Mouse (Mus musculus): ENCODE measurements around the gene Rps6ka1. TPM values are rescaled to one million over a fixed set of nuclear protein-coding genes. Genes with fewer than 3 reads are reported as not detected.

Rps6ka1 gene
- polyA plus RNA-seq, 1 experiment from 2014 or later: 30.0 TPM

DNA sequence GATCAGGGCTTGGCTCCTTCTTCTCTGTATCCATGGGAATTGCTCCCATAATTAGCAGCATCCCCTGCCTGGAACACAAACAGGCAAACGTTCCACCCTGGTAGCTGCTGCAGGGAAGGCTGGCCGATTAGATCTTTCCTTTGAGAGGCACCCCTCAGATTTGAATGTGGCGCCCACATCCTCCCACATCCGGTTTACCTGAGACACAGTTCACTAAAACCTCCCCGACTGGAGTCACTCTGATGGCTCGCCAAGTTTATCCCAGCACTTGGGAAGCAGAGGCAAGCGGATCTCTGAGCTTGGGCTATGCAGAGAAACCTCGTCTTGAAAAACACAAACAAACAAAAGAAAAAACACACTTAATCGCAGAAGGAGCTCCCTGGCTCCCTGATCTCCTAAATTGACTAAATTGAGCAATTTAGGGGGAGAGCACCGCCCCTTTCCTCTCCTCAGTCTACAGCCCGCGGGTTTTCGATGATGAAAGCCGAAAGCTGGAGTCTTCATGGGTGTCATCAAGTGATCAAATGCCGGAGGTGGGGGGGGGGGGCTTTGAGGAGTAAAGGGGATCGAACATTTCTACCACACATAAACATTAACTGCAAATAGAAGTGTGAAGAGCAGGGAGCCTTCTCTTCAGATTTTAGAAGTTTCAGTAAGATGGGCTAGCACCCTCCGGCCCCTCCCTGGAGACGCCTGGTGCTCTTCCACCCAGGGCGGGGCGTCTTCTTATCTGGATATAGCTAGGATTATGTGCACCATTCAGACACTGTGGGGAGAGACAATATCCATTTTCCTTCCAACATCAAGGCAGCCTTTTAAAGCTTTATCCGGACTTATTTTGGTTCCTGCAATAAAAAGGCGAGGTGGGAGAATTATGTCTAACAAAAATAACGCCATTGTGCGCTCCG, 59.5 kb downstream of the Rps6ka1 start:
- ATAC-seq (ENCODE audit: insufficient read depth, low FRiP score, low TSS enrichment) (no peak), DNase-seq (ENCODE audit: low spot score) (no peak)
- Histone ChIP-seq H3K27me3 (ENCODE audit: control insufficient read depth, insufficient read depth, low read length) (no peaks in the 10 kb centered on the region), H3K9me3 (ENCODE audit: control insufficient read depth, low read length) (no peaks in the 10 kb centered on the region), H3K36me3 (ENCODE audit: control insufficient read depth, insufficient read depth, low read length) (no peaks in the 10 kb centered on the region), H3K4me3 (ENCODE audit: low read depth, low read length) (no peak overlapping the region), H3K4me1 (ENCODE audit: control insufficient read depth, insufficient read depth, low read length) (no peaks in the 10 kb centered on the region), H3K27ac (ENCODE audit: low read depth, low read length) (no peak overlapping the region), H3K4me2 (ENCODE audit: low read depth) (peak overlapping the region; percentile 3; the same call in 1 of the 2 replicates), H3K9ac (ENCODE audit: low read length) (no peak overlapping the region)
- WGBS: 14% methylated on average over 25 of the region's 25 CpGs

DNA sequence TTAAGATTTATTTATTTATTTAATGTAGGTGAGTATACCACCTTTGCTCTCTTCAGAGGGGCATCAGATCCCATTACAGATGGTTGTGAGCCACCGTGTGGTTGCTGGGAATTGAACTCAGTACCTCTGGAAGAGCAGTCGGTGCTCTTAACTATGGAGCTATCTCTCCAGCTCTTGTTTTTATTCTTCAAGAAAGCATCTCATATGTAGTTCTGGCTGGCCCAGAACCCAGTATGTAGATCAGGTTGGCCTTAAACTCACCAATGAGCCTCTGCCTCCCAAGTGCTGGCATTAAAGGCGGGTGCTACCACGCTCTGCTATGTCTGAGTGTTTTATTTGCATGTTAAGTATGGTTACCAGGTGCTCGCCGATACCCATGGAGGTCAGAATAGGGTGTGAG, 60.2 kb downstream of the Rps6ka1 start:
- H3K4me2 ChIP-seq (ENCODE audit: low read depth): no peak overlapping the region
- no peaks in the 10 kb centered on the region for H3K27me3 ChIP-seq (ENCODE audit: control insufficient read depth, insufficient read depth, low read length)
- H3K4me3 ChIP-seq (ENCODE audit: low read depth, low read length): no peak overlapping the region
- H3K4me1 ChIP-seq (ENCODE audit: control insufficient read depth, insufficient read depth, low read length): no peaks in the 10 kb centered on the region
- no peak overlapping the region for H3K9ac ChIP-seq (ENCODE audit: low read length)
- no peaks in the 10 kb centered on the region for H3K36me3 ChIP-seq (ENCODE audit: control insufficient read depth, insufficient read depth, low read length)
- no peak for DNase-seq (ENCODE audit: low spot score)
- no peaks in the 10 kb centered on the region for H3K9me3 ChIP-seq (ENCODE audit: control insufficient read depth, low read length)
- no peak for ATAC-seq (ENCODE audit: insufficient read depth, low FRiP score, low TSS enrichment)
- WGBS: 74% methylated on average over 6 of the region's 6 CpGs
- H3K27ac ChIP-seq (ENCODE audit: low read depth, low read length): no peak overlapping the region

DNA sequence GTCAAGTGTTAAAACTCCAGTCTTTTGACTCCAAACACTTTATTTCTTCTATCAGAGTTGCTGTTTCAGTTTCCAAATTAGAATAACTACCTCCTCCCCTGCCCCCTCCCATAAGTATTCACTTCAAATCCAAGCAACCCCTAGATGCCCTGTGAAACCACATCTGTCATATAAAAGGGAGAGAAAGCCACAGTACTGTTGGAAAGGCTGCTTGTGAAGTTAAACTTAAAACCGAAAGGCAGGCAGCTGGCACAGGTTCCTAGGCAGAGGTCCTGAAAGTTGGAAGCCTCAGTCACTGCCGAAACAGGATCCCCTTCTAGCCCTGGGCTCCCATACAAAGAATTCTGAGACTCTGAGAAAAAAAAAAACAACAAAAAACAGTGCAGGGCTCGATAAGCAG, 61.9 kb downstream of the Rps6ka1 start:
- Histone ChIP-seq H3K9ac (ENCODE audit: low read length) (no peak overlapping the region), H3K4me2 (ENCODE audit: low read depth) (no peak overlapping the region), H3K4me1 (ENCODE audit: control insufficient read depth, insufficient read depth, low read length) (no peaks in the 10 kb centered on the region), H3K27ac (ENCODE audit: low read depth, low read length) (no peak overlapping the region), H3K4me3 (ENCODE audit: low read depth, low read length) (no peak overlapping the region), H3K36me3 (ENCODE audit: control insufficient read depth, insufficient read depth, low read length) (no peaks in the 10 kb centered on the region), H3K9me3 (ENCODE audit: control insufficient read depth, low read length) (no peaks in the 10 kb centered on the region), H3K27me3 (ENCODE audit: control insufficient read depth, insufficient read depth, low read length) (no peaks in the 10 kb centered on the region)
- DNase-seq (ENCODE audit: low spot score) (no peak), ATAC-seq (ENCODE audit: insufficient read depth, low FRiP score, low TSS enrichment) (no peak)
- 56% methylated on average over 3 of the region's 3 CpGs for WGBS

DNA sequence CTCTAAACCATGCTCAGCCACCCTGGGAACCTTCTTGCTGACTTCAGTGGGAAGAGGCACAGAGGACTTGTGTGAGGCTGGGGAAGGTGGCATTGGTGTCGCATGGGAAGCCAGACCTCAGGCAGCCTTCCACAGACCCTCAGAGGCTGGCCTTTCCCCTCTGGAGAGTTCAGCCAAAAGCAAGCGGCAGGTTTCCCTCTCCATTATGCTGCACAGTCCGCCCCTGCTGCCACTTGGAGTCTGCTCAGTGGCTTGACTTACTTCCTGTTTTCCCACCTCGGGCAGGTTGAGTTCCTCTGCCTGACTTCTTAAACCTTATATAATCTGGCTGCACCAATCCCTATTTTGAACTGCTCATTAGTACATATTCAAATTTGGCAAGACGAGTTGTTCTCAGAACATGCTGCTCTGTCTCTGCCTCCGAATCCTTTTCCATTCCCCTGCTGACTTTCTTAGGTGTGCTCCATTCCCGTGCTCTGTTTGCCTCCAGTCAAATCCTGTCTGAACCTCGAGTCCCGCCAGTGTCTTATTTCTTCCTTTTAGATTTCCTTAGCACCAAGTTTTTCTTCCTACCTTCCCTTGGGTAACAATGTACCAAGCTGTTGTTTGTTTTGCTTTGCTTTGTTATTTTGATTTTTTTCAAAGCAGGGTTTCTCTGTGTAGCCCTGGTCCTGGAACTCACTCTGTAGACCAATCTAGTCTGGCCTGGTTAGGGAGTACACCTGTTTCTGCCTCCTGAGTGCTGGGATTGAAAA, 66.6 kb downstream of the Rps6ka1 start:
- Histone ChIP-seq H3K9ac (ENCODE audit: low read length) (no peak overlapping the region), H3K27ac (ENCODE audit: low read depth, low read length) (no peak overlapping the region), H3K4me1 (ENCODE audit: control insufficient read depth, insufficient read depth, low read length) (peaks cover 4% of the 10 kb centered on the region), H3K36me3 (ENCODE audit: control insufficient read depth, insufficient read depth, low read length) (no peaks in the 10 kb centered on the region), H3K4me2 (ENCODE audit: low read depth) (no peak overlapping the region), H3K9me3 (ENCODE audit: control insufficient read depth, low read length) (no peaks in the 10 kb centered on the region), H3K27me3 (ENCODE audit: control insufficient read depth, insufficient read depth, low read length) (no peaks in the 10 kb centered on the region), H3K4me3 (ENCODE audit: low read depth, low read length) (no peak overlapping the region)
- ATAC-seq (ENCODE audit: insufficient read depth, low FRiP score, low TSS enrichment): no peak
- WGBS: 51% methylated on average over 9 of the region's 9 CpGs
- no peak for DNase-seq (ENCODE audit: low spot score)

DNA sequence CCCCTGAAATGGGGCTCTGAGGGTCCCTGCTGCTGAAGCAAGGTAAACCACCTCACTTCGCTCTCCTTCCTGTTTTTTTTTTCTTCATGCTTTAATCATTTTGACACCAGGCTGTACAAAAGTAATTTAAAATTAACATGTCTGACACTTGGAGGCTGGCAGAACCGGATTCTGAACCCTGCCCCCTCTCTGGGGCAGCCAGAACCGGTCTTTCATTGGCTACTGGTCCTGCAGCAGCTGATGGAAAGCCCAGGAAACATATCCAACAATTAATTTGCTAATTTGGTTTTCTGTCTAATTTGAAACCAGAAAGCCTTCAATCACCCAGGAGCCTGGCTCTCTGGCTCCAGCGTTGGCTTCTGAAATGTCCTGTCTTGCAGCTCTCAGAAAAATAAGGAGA, 67.4 kb downstream of the Rps6ka1 start:
- ATAC-seq (ENCODE audit: insufficient read depth, low FRiP score, low TSS enrichment): no peak
- no peaks in the 10 kb centered on the region for H3K9me3 ChIP-seq (ENCODE audit: control insufficient read depth, low read length)
- no peaks in the 10 kb centered on the region for H3K27me3 ChIP-seq (ENCODE audit: control insufficient read depth, insufficient read depth, low read length)
- H3K27ac ChIP-seq (ENCODE audit: low read depth, low read length): no peak overlapping the region
- no peak overlapping the region for H3K9ac ChIP-seq (ENCODE audit: low read length)
- H3K4me1 ChIP-seq (ENCODE audit: control insufficient read depth, insufficient read depth, low read length): peaks cover 11% of the 10 kb centered on the region
- H3K36me3 ChIP-seq (ENCODE audit: control insufficient read depth, insufficient read depth, low read length): no peaks in the 10 kb centered on the region
- no peak overlapping the region for H3K4me3 ChIP-seq (ENCODE audit: low read depth, low read length)
- DNase-seq (ENCODE audit: low spot score): no peak
- 55% methylated on average over 4 of the region's 4 CpGs for WGBS
- no peak overlapping the region for H3K4me2 ChIP-seq (ENCODE audit: low read depth)

DNA sequence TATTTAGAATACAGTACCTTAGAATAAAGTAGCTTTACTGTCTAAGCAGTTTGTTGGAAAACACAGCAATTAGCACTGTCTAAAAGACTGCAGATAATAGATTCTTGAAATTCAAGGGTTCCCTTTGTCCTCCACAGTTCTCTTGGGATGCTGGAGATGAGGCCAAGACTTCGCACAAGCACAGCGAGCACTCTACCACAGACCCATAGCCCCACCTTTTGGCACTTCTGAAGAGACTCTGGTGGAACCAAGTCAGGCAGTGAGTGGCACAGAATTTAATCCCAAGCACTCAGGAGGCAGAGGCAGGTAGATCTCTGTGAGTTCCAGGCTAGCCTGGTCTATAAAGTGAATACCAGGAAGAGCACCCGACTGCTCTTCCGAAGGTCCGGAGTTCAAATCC, 70.2 kb downstream of the Rps6ka1 start:
- DNase-seq (ENCODE audit: low spot score) (no peak), ATAC-seq (ENCODE audit: insufficient read depth, low FRiP score, low TSS enrichment) (no peak)
- H3K4me2 ChIP-seq (ENCODE audit: low read depth): no peak overlapping the region
- 90% methylated on average over 5 of the region's 5 CpGs for WGBS
- no peaks in the 10 kb centered on the region for H3K36me3 ChIP-seq (ENCODE audit: control insufficient read depth, insufficient read depth, low read length)
- H3K9ac ChIP-seq (ENCODE audit: low read length): no peak overlapping the region
- no peaks in the 10 kb centered on the region for H3K9me3 ChIP-seq (ENCODE audit: control insufficient read depth, low read length)
- peaks cover 15% of the 10 kb centered on the region for H3K4me1 ChIP-seq (ENCODE audit: control insufficient read depth, insufficient read depth, low read length)
- H3K27me3 ChIP-seq (ENCODE audit: control insufficient read depth, insufficient read depth, low read length): no peaks in the 10 kb centered on the region
- H3K27ac ChIP-seq (ENCODE audit: low read depth, low read length): no peak overlapping the region
- H3K4me3 ChIP-seq (ENCODE audit: low read depth, low read length): no peak overlapping the region

DNA sequence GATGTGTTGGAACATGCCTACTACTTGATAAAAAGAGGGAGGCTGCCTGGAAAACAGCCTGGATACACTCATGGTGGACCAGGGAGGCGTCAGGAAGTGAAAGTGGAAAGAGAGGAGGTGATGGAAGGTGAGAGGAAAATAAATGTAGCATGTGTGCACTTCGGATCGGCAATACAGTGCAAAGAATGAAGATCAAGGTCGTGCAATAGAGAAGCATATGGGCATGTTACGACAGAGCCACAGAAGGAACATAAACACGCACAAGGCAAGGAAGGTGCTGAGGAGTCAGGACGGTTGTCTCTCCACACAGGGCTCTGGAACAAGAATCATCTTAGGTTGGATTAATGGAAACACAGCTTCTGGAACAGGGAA, 71.1 kb downstream of the Rps6ka1 start:
- Histone ChIP-seq H3K36me3 (ENCODE audit: control insufficient read depth, insufficient read depth, low read length) (no peaks in the 10 kb centered on the region), H3K9ac (ENCODE audit: low read length) (no peak overlapping the region), H3K27me3 (ENCODE audit: control insufficient read depth, insufficient read depth, low read length) (no peaks in the 10 kb centered on the region), H3K4me1 (ENCODE audit: control insufficient read depth, insufficient read depth, low read length) (peaks cover 15% of the 10 kb centered on the region), H3K9me3 (ENCODE audit: control insufficient read depth, low read length) (no peaks in the 10 kb centered on the region), H3K27ac (ENCODE audit: low read depth, low read length) (no peak overlapping the region), H3K4me3 (ENCODE audit: low read depth, low read length) (no peak overlapping the region), H3K4me2 (ENCODE audit: low read depth) (no peak overlapping the region; the same call in 1 of the 2 replicates)
- ATAC-seq (ENCODE audit: insufficient read depth, low FRiP score, low TSS enrichment): no peak
- DNase-seq (ENCODE audit: low spot score): no peak
- 38% methylated on average over 7 of the region's 7 CpGs for WGBS

DNA sequence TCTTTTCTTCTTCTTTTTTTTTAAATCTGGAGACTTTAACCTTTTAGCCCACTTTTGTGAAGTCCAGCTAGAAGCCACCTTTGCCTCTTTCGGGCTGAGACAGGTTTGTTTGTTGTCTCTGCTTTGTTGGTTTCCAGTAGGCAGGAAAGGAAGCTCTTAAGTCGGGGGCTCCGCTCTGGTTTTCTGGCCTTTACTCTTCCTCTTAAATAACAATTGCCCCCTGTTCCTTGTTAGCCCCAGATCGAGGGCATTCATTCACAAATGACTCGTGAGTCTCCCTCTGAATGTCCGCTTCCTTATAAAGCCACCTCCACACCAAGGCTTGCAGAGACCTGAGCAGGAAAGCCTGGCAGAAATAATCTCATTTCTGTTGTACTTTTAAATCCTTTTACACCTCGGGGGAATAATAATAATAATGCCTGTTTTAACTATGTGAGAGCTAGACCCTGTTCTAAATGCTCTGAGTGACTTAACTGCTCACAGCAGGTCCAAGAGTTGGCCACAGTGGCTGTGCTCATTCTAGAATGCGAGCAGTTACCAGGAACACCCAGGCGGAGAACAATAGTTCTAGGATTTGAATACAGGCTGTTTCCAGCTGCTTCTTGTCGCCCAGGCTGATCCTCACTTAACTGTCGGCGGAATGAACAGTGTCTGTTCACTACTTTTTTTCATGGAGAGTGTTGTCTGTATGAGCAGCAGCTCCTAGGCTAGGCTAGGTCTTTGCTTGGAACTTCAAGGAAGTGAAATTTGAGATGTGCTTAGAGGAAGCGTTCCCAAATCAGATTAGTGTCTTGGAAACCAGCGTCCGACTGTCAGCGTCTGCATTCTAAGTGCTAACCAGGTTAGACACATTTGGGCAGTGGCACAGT, 71.7 kb downstream of the Rps6ka1 start:
- Histone ChIP-seq H3K4me3 (ENCODE audit: low read depth, low read length) (no peak overlapping the region), H3K9me3 (ENCODE audit: control insufficient read depth, low read length) (no peaks in the 10 kb centered on the region), H3K36me3 (ENCODE audit: control insufficient read depth, insufficient read depth, low read length) (no peaks in the 10 kb centered on the region), H3K4me1 (ENCODE audit: control insufficient read depth, insufficient read depth, low read length) (peaks cover 15% of the 10 kb centered on the region), H3K27me3 (ENCODE audit: control insufficient read depth, insufficient read depth, low read length) (no peaks in the 10 kb centered on the region), H3K9ac (ENCODE audit: low read length) (peak overlapping the region; percentile 91), H3K4me2 (ENCODE audit: low read depth) (peak overlapping the region; percentile 61), H3K27ac (ENCODE audit: low read depth, low read length) (0 out of 2 replicates have a peak overlapping the region, but pooled peaks have one; percentile 23)
- peak; percentile 46 for DNase-seq (ENCODE audit: low spot score)
- no peak for ATAC-seq (ENCODE audit: insufficient read depth, low FRiP score, low TSS enrichment)
- 5% methylated on average over 16 of the region's 16 CpGs for WGBS
